Mouse (Mus musculus) 3134 (cell line): ENCODE results near the gene Bcas3.
"Not testable (repeated sequence)": the region's sequence is repeated elsewhere in the genome, so short reads cannot be mapped to it uniquely, and the experiment has no call there.

Source experiments
- DNase-seq: peaks from one replicate; pipeline ENCODE4 v3.0.0-alpha.2; 2011; ENCODE audit warnings: low spot score; ENCODE audit not compliant: insufficient read length; ENCODE audit errors: extremely low read depth

Bcas3 gene

DNA sequence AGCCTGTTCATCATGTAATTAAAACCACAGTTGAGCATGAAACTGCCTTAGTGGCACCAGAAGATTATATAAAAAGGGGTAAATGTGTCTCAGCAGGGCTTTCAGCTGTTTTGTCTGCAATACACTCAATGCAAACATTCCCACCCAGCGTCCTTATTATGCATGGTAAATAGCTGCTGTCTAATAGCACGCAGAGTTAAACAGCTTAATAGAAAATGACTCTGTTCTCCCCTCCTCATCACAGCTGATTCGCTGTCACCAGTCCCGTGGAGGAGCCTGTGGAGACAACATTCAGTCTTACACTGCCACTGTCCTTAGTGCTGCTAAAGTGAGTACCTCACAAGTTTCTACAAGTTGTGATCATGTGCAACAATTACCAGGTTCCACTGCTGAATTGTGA is 117.5 kb downstream of the Bcas3 start:
- no peak for DNase-seq

GRCm38 (mm10) chr11:85474326-85474725 is 121.4 kb downstream of the Bcas3 start:
- no peak for DNase-seq

DNA sequence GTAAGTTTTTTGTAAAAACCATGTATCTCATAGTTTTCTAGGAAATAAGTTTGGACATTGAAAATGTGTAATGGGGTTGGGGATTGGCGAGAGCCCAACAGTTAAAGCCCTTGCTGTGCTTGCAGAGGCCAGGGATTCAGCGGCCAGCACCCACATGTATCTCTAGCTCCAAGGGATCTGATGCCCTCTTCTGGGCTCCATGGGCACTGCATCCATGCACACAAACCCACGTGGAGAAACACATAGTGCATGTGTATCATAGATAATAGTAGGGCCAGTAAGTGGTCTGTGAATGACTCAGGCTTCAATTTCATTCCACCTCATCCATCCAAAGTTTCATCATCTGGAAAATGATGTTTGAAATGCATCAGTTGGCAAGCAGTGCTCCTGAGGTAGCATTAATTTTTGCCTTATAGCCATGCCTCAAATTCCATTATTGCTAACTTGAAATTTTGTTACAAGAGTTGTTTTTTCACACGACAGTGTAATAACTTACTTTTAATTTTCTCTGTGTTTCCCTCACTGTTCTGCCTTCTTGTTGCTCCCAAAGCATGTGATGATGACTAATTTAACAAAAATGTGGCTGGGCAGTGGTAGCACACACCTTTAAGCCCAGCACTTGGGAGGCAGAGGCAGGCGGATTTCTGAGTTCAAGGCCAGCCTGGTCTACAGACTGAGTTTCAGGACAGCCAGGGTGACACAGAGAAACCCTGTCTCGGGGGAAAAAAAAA is 129.9 kb downstream of the Bcas3 start:
- DNase-seq, result no peak

- DNase-seq, result no peak
Measured at GRCm38 (mm10) chr11:85485197-85485940, 132.4 kb downstream of the Bcas3 start.

- DNase-seq, result no peak
Measured at GRCm38 (mm10) chr11:85487501-85487900, 134.5 kb downstream of the Bcas3 start.

GRCm38 (mm10) chr11:85492231-85492630 is 139.3 kb downstream of the Bcas3 start:
- DNase-seq, result peak; percentile 11

- no peak for DNase-seq
Measured at GRCm38 (mm10) chr11:85492666-85493065, 139.7 kb downstream of the Bcas3 start.

DNA sequence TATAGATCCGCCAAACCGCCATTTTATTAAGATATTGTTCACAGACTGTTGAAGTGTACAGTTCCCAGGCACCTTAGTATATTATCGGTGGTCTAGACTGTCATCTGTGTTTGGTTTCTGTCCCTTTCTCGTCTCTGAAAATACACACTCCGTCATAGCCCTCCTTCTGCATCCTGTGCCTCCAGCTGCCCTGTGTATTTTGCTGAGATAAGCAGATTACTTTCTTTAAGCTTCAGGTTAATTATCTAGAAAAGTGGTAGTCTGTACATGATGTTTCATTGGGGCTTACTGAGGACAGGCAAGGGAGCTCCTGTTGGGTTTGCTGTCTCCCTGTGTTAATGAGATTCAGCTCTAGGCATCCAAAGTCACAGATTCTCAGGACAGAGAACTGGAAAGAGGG is 146.6 kb downstream of the Bcas3 start:
- no peak for DNase-seq

- no peak for DNase-seq
Measured at GRCm38 (mm10) chr11:85502031-85502430, 149.1 kb downstream of the Bcas3 start.

- not testable (repeated sequence) for DNase-seq
Measured at GRCm38 (mm10) chr11:85504812-85505211, 151.8 kb downstream of the Bcas3 start.

DNA sequence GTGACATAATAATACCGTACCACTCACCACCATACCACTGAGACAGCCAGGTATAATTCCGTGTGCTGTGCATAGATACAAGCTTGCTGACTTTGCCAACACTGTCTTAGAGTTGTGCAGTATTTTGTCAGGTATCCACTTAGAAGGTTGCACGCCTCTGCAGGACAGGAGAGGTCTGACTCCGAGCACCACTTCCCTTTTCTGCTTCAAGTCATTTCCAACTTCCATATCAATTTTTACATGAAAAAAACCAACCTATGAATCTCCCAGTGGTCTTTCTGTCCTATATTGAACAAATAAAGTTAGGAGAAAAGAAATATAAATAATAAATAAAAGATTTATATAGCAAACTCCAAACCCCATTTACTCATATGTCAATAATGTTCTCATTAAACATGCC is 152.8 kb downstream of the Bcas3 start:
- no peak for DNase-seq

DNA sequence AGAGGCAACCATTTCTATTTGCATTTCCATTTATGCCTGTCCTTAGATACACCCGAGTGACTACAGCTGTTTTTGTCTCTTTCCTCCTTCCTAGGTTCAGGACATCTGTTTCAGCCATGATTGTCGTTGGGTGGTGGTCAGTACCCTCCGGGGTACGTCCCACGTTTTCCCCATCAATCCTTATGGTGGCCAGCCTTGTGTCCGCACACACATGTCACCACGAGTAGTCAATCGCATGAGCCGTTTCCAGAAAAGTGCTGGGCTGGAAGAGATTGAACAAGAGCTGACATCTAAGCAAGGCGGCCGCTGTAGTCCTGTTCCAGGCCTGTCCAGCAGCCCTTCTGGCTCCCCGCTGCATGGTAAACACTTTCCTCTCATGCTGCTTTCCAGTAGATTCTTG is 156.4 kb downstream of the Bcas3 start:
- no peak for DNase-seq

DNA sequence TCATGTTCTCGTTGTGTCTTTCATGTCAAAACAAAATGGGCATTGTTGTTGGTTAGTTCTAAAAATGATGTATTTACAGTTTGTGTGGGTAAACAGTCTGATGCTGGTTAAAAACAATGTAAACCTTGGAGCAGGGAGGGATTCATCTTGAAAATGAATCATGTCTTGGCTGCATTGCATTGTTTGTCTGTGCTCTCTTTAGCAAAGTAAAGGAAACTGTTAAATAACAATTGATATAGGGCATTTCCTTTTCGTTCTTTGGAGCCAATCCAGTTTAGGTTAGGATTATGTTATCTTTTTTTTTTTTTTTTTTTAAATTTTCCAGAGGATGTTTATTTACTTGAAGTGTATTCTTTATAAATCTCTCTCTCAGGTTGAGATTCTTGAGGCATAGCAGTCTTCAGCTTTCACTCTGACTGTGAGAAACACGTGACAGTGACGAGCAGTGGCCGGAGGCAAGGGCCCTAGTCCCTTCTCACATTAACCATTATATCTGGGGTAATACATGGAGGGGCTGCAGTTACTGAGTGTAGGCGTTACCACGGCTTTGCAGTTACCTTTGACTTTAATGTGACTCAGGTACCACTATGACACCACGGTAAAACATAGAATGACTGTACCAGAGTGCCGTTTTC is 158.4 kb downstream of the Bcas3 start:
- DNase-seq, result no peak

GRCm38 (mm10) chr11:85516724-85517123 is 163.8 kb downstream of the Bcas3 start:
- no peak for DNase-seq

DNA sequence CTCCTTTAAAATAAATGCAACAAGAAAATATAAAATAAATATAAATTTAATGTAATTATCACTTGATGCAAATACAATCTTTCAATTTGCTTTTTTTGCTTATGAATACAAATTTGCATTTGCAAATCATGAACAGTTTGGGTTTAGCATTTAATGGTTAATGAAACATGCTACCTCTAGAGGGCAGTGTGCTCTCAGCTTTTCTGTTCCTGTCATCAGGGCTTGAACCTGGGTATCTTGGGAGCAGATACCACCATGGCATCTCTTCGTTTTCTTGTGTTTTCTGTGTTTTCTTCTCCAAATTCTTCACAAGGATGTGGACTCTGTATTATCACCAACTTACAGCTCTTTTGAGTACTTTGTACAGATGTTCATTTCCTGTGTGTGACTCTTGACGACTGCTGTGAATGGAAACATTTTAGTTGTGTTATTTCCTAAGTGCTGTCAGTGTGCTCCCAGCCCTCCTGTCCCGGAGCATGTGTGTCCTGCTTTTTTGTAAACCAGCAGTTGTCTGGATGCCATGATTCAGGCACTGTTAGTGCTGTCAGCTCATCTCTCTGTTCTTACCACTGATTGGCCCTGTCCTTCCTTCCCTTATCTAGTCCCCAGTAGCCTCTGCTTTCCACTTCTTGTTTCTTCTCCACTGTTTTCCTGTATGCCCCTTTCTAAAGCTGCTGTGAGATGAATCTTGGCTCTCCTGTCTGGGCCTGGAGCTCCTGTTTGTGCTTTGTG is 165.2 kb downstream of the Bcas3 start:
- no peak for DNase-seq

DNA sequence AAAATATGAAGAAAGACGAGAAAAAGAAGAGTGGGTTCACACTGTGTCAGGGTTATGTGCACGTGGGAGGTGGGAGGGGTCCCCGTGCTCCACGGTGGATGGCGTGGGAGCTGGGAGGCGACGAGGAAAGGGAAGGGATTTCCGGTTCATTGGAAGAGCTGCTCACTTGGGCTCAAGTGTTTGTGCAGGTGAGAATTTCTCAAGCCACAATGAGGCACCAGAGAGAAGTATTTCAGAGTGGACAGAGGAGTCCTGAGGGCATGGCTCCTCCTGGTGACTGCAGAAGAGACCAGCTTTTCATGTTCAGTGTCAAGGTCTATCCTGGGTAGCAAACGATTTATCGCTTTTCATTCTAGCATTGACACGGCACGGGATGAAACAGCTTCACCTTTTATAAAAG is 167.3 kb downstream of the Bcas3 start:
- DNase-seq, result peak; percentile 6

DNA sequence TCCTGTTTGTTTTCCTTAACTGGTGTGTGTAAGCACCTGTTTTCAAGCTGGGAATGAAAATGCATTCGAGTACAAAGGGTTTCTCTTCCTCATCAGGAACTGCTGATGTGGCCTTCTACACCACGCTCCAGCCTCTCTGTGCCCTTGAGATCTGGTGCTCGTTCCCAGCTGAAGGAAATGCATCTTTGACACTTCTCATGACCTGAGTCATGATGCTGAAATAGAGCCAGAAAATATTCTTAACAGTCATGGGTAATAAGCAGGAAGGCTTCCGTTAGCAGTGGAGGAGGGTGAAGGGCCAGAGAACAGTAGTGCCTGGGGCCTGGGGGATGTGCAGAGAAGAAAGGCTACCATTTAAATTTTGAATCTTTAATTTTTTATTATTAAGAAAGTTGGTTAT is 168.0 kb downstream of the Bcas3 start:
- DNase-seq, result no peak

- DNase-seq, result no peak
Measured at GRCm38 (mm10) chr11:85523646-85524045, 170.7 kb downstream of the Bcas3 start.

DNA sequence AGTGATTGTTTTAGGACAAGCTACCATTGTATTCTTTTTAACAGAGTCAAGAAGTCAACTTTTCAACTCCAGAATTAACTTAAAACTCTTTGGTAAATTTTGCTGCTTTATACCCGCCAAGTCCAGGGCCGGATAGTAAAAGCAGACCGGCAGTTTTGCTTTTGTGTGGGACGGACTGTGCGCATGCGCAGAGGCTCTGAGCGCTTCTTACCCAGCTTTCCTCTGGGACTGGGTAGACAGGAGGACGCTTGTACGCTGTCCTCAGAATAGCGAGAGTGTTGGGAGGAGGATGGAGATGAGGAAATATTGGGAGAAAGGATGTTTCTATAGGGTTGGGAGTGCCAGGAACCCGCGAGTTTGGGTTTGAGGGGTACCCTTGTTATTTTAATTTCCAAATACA is 171.2 kb downstream of the Bcas3 start:
- no peak for DNase-seq

GRCm38 (mm10) chr11:85524841-85525500 is 172.0 kb downstream of the Bcas3 start:
- no peak for DNase-seq

- no peak for DNase-seq
Measured at GRCm38 (mm10) chr11:85525501-85525885, 172.5 kb downstream of the Bcas3 start.
